Mouse (Mus musculus) effector memory CD4-positive, alpha-beta T cell, adult 7 months (primary cell): ENCODE results near the gene Washc2. TPM values are rescaled to one million over a fixed set of nuclear protein-coding genes. Genes with fewer than 3 reads are reported as not detected.

Experiments used
- polyA plus RNA-seq: library from polyadenylated mRNA; unstranded; fragments of 100-300 nt; shearing (Covaris generic); gene quantifications from one replicate; pipeline ENCODE4 v1.2.1, GENCODE M21; 2017

Gene Washc2
- 59.9 TPM for polyA plus RNA-seq

DNA sequence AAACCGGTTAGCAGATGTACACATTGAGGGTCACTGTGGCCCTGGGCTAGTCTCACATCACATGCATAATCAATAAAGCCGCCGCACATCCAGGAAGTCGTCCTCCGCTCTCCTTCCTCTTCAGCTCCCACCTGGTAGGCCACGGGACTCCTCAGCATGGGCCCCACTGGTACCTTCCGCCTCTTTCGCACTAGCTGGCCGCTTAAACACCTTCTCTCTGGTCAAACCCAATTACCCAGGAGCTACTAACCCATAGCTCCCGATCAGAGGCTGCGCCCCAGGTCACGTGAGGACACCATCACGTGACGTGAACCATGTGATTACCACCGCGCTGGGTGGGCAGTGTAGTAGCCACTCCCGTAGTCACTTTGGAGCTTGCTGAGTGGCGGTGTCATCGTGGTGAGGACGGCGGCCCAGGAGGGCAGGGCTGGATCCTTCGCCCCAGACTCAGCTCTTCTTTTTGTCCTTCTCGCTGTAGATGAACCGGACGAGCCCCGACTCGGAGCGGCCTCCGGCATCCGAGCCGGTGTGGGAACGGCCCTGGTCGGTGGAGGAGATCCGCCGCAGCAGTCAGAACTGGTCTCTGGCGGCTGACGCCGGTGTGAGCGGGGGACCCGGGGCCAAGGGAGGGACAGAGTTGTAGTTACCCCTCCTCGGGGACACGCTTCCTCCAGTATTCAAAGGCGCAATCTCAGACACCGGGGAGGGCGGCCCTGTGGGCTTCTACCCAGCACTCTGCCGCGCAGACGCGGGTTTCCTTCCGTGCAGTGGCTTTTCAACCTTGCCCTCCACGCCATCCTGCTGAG lies at the start of gene Washc2:
Washc2 (plus strand) TSS at position 310 of the 806 bp plus-strand sequence.

DNA sequence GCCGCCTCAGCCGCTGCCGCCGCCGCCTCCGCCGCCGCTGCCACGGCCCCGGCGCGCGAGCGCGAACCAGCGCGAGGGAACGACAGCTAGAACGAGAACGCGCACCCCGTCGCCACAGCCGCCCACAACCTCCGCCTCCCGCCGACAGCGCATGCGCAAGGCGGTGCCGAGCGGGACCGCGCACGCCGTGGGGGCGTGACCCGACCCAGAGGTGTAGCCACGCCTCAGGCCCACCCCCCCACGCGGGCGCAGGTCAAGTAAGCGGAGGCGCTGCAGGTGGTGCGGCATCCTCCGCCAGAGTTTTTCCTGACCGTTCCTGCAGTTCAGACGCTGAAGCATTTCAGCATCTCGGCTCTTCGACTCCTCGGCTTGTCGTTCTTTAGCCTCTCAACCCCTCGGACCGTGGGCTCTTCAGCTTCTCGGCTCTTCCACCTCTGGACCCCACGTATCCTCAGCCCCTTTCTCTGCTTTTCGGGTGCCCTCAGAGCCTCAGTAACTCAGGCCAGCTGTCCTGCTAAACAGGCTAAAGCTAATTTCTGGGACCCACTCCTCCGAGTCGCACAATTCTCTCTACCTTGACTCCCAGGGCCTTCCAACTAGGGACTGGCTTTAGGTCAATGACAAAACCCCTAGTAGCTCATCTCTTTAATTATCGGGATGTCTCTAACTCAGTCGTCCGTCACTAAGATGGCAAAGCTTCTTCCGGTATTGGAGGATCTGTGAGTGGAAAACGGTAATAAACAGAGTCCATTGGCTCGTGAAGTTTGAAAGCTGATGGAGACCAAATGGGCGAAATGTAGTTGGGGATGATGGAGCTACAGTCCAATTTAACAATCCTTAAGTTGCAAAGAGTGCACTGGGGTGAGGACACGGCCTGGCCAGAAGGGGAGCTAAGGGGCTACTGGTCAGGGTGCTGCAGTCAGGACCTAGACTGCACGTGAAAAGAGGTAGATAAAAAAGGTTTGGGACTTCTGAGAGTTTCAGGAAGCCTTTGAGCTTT lies 14.1 kb upstream of the Washc2 start, which contains the start of gene Tmcc1:
Tmcc1 (minus strand) TSS at position 93 of the 1,000 bp plus-strand sequence.

DNA sequence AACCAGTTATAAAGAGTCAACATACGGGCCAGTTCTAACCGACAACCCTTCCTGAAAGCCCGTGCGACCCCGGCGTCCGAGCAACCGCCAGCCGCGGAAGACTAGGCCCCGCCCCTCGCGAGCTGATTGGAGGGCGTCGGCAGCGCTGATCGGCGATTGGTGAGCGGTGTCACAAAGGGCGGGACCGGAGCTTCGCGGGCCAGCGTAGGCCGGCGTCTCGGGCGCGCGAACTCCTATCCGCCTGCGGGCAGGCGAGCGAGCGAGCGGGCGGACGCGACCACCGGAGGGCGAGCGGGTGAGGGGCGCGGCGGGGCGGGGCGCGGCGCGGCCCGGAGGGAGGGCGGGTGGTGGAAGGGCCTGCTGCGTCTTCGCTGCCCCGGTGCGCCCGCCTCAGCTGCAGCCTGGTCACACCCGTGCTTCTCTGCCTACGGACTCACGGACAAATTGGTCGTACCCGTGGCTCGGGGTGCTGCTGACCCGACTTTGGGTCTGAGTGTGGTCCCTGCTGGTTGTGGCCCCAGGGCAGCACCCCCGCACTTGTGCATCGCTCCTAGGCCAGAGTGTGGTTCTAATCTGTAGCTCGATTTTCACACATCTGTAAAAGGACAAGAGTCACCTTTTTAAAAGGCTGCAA lies 56.3 kb downstream of the Washc2 start, which contains the start of gene Zfand4:
Zfand4 (plus strand) TSS at position 205 of the 634 bp plus-strand sequence.

Other genes starting within 250 kb of the Washc2 start
- not detected for gene Plxnd1, start 213.0 kb upstream of the Washc2 start, polyA plus RNA-seq
- 11.5 TPM for gene Tmcc1, start 14.6 kb upstream of the Washc2 start, polyA plus RNA-seq
- gene Zfand4, start 56.2 kb downstream of the Washc2 start, polyA plus RNA-seq, result 5.6 TPM
- 1.6 TPM for gene March8, start 130.0 kb downstream of the Washc2 start, polyA plus RNA-seq